Mouse (Mus musculus) ES-E14 (cell line): ENCODE data around the gene Sys1. TPM values are rescaled to one million over a fixed set of nuclear protein-coding genes. Genes with fewer than 3 reads are reported as not detected.

Experiments used
- DNase-seq: peaks from one replicate; pipeline ENCODE4 v3.0.0-alpha.2; 2013; ENCODE audit warnings: low read depth, low spot score
- H3K27ac ChIP-seq: 2 replicates; pipeline ENCODE4 v1.5.1; 2012; ENCODE audit warnings: low read depth, mild to moderate bottlenecking, low read length, moderate library complexity, mixed read lengths; ENCODE audit not compliant: poor library complexity, insufficient read depth, severe bottlenecking
- H3K36me3 ChIP-seq: 2 replicates; pipeline ENCODE4 v1.6.1; 2012; ENCODE audit warnings: mild to moderate bottlenecking, low read length, moderate library complexity, mixed read lengths; ENCODE audit not compliant: control insufficient read depth, poor library complexity, insufficient read depth, severe bottlenecking
- H3K4me1 ChIP-seq, 2 experiments: fragments of 150-350 bp in 1 of 2; sonication (generic) in 1 of 2; 2 replicates each; pipeline ENCODE4 v1.6.1; 2012; ENCODE audit warnings: low read length in 2 of 2, mild to moderate bottlenecking in 1 of 2, mixed read lengths in 1 of 2; ENCODE audit not compliant: control insufficient read depth in 2 of 2, insufficient read depth in 2 of 2, poor library complexity in 1 of 2
- H3K4me3 ChIP-seq, 2 experiments: fragments of 150-350 bp in 1 of 2; sonication (generic) in 1 of 2; 2 replicates each; pipeline ENCODE4 v1.5.1; 2012; ENCODE audit warnings: low read length in 2 of 2, low read depth in 1 of 2, mild to moderate bottlenecking in 1 of 2, mixed read lengths in 1 of 2; ENCODE audit not compliant: insufficient read depth in 1 of 2, poor library complexity in 1 of 2, severe bottlenecking in 1 of 2
- H3K9ac ChIP-seq: 2 replicates; pipeline ENCODE4 v1.6.1; 2012; ENCODE audit warnings: low read depth, mild to moderate bottlenecking, low read length, mixed read lengths; ENCODE audit not compliant: poor library complexity, insufficient read depth, severe bottlenecking
- H3K9me3 ChIP-seq: fragments of 150-350 bp; sonication (generic); 2 replicates; pipeline ENCODE4 v1.6.1; 2012; ENCODE audit warnings: low read depth, mild to moderate bottlenecking, low read length; ENCODE audit not compliant: control insufficient read depth, insufficient read depth
- CHD2 ChIP-seq: IDR thresholded peaks from 2 replicates; pipeline ENCODE4 v1.6.1; 2014; ENCODE audit warnings: mild to moderate bottlenecking, low read depth, low read length, inconsistent platforms
- HCFC1 ChIP-seq: IDR thresholded peaks from 2 replicates; pipeline ENCODE4 v1.6.1; 2012; ENCODE audit warnings: low read length, inconsistent platforms, borderline replicate concordance; ENCODE audit not compliant: insufficient read depth
- MAFK ChIP-seq: IDR thresholded peaks from 2 replicates; pipeline ENCODE4 v1.6.1; 2014; ENCODE audit warnings: mild to moderate bottlenecking, low read depth, low read length, inconsistent platforms; ENCODE audit not compliant: insufficient read depth
- ZC3H11A ChIP-seq: IDR thresholded peaks from 2 replicates; pipeline ENCODE4 v1.6.1; 2012; ENCODE audit warnings: low read depth, mild to moderate bottlenecking, inconsistent platforms, low read length, borderline replicate concordance
- ZNF384 ChIP-seq: IDR thresholded peaks from 2 replicates; pipeline ENCODE4 v1.6.1; 2012; ENCODE audit warnings: low read depth, low read length, inconsistent platforms
- in situ Hi-C, 2 experiments: fragments of 600-800 bp; cut with MboI; formaldehyde crosslinking; loops; one replicate each; pipeline ENCODE4 v1.15.1; 2025; ENCODE audit warnings: low sequenced_read_pairs in 2 of 2, inconsistent platforms in 1 of 2; ENCODE audit not compliant: unreplicated experiment in 2 of 2
- total RNA-seq: library from RNA; depleted of rRNA; stranded (reverse); fragments of 300-350 nt; gene quantifications from 2 replicates; pipeline ENCODE4 v1.2.3, GENCODE M21; 2012

Gene Sys1
- total RNA-seq, 1 experiment: 47.6 TPM

DNA sequence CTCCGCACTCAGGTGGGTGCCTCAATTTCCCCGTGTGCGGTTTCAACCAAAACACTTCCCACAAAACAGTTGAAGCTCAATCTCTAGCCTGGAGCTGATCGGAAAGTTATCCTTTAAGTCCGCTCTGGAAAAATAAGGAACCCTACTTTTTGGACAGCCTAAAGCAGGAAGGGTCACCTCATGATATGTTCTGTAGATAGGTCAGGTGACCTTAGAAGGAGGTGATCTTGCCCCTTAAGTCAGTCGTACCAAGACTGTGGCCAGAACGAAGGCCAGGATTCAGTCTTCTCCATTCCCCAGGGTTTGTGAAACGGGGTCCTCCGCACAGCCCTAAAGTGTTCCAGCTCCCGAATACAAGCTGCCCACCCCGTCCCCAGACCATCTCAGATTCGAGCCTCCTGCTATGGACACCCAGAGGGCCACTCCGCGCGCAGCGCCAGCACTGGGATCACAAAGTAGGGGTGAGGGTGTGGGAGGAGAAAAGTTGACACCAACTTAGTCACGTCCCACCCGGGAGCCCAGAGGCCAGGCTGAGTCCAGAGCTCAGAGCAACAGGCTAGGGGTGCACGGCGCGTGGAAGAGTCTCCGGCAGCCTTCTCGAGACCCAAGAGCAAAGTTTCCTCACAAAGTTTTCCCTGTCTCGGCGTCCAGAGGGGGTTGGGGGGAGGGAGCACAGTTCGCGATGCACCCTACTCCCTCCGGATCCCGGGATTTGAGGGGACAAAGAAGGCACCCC is 14.3 kb upstream of the Sys1 start:
- H3K9ac ChIP-seq: peak overlapping the region; percentile 67
- TF ChIP-seq ZC3H11A (no peak), ZNF384 (no peak), CHD2 (no peak), MAFK (no peak), HCFC1 (no peak)
- peaks cover 5 to 36% of the 10 kb centered on the region in 2 experiments for H3K4me1 ChIP-seq
- no peak for DNase-seq
- peaks cover 3% of the 10 kb centered on the region; the same call in 1 of the 2 replicates for H3K36me3 ChIP-seq
- no peaks in the 10 kb centered on the region for H3K9me3 ChIP-seq
- 0 out of 2 replicates have a peak overlapping the region, but pooled peaks have one; percentile 24 for H3K27ac ChIP-seq
- in situ Hi-C loops: no loop called here
- peak overlapping the region; percentile 78 to 92 for H3K4me3 ChIP-seq

DNA sequence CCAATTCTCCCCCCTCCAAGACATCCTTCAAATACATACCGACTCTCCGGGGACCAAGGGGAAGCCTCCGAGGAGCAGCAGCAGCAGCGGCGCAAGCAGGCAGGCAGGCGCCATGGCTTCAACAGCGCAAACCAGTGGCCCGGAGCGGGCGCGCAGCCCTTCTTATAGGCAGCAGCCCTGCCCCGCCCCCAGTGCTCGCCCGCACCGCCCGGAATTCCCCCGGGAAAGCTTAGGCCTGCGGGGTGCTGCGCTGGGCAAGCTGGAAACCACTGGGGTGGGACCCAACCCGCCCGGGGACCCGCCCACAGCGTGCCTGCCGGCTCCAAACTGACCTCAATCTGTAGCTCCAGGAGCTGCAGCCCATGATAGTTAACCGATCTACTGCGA is 13.7 kb upstream of the Sys1 start:
- H3K27ac ChIP-seq: peak overlapping the region; percentile 24; the same call in 1 of the 2 replicates
- peaks cover 5 to 32% of the 10 kb centered on the region in 2 experiments for H3K4me1 ChIP-seq
- in situ Hi-C loops: no loop called here
- peak; percentile 74 for DNase-seq
- TF ChIP-seq ZNF384: no peak
- no peak for TF ChIP-seq MAFK
- TF ChIP-seq HCFC1: peak; percentile 54; the same call in 1 of the 2 replicates
- peak overlapping the region; percentile 78 to 92 for H3K4me3 ChIP-seq
- H3K36me3 ChIP-seq: peaks cover 3% of the 10 kb centered on the region; the same call in 1 of the 2 replicates
- H3K9ac ChIP-seq: peak overlapping the region; percentile 67
- no peaks in the 10 kb centered on the region for H3K9me3 ChIP-seq

DNA sequence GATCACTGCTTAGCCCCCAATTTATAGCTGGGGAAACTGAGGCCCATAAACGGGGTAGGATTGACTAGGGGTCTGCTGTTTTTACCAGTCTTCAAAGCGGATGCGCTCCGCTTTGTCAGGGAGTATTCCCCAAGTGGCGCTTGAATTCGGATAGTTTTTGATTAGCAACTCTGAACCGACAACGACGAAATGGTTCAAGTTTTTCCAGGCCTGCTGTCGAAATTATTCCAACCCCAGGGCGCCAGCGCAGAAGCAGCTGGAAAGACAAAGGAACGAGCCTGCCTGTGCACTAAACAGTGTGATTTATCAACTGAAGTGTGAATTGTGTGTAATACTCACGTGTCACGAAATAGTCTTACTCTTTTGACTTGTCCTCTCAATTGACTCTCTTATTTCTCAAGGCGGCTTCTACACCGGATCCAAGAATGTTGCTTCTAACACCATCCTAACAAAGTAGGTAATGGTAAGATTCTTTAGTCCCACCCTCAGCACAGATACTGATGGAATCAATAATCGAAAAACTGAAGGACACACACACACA is 13.2 kb upstream of the Sys1 start, which contains the start of gene Sdc4:
Sdc4 (minus strand) TSS at position 428 of the 541 bp plus-strand sequence.
- DNase-seq: no peak
- in situ Hi-C loops: no loop called here
- Histone ChIP-seq H3K4me3 (peak within 1 kb of the TSS; percentile 78 to 92), H3K27ac (peak within 1 kb of the TSS; percentile 24; the same call in 1 of the 2 replicates), H3K9me3 (no peaks in the 10 kb centered on the region), H3K9ac (peak within 1 kb of the TSS; percentile 67), H3K4me1 (peaks cover 5 to 30% of the 10 kb centered on the region in 2 experiments), H3K36me3 (peaks cover 3% of the 10 kb centered on the region; the same call in 1 of the 2 replicates)
- no peak for TF ChIP-seq CHD2
- no peak for TF ChIP-seq ZNF384
- TF ChIP-seq HCFC1: no peak
- TF ChIP-seq ZC3H11A: no peak
- no peak for TF ChIP-seq MAFK

DNA sequence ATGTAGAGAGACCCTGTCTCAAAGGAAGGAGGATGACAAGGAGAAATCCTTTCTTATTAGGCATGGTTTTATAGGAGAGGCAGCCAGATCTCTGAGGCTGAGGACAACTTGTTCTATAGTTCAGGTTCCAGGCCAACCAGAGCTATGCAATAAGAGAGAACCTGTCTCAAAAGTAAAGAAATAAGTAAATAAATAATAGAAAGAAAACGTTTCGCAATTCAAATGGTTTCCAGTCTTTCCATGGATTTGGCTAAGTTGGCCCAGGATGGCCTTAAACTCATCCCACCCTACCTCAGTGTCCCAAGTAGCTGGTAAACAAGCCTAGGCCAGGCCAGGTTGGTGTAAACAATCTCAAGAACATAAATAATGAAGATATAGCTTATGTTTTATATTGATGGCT is 12.1 kb upstream of the Sys1 start:
- no peak for TF ChIP-seq ZNF384
- no peak for TF ChIP-seq MAFK
- no peak for TF ChIP-seq CHD2
- no peak for TF ChIP-seq HCFC1
- no peak for TF ChIP-seq ZC3H11A
- no peak overlapping the region; the same call in 1 of the 2 replicates for H3K27ac ChIP-seq
- no peak overlapping the region for H3K4me3 ChIP-seq
- in situ Hi-C loops: no loop called here
- DNase-seq: no peak
- H3K9me3 ChIP-seq: no peaks in the 10 kb centered on the region
- H3K36me3 ChIP-seq: peaks cover 3% of the 10 kb centered on the region; the same call in 1 of the 2 replicates
- H3K9ac ChIP-seq: no peak overlapping the region
- H3K4me1 ChIP-seq: peaks cover 5 to 22% of the 10 kb centered on the region in 2 experiments
